Mouse (Mus musculus) liver, adult (tissue): ENCODE results near the gene Prpf19.

ENCODE experiments used
- GATA4 ChIP-seq: IDR thresholded peaks from 2 replicates; pipeline ENCODE4 v1.6.1; 2014; ENCODE audit warnings: mild to moderate bottlenecking, low read length; ENCODE audit not compliant: insufficient replicate concordance

Gene Prpf19

DNA sequence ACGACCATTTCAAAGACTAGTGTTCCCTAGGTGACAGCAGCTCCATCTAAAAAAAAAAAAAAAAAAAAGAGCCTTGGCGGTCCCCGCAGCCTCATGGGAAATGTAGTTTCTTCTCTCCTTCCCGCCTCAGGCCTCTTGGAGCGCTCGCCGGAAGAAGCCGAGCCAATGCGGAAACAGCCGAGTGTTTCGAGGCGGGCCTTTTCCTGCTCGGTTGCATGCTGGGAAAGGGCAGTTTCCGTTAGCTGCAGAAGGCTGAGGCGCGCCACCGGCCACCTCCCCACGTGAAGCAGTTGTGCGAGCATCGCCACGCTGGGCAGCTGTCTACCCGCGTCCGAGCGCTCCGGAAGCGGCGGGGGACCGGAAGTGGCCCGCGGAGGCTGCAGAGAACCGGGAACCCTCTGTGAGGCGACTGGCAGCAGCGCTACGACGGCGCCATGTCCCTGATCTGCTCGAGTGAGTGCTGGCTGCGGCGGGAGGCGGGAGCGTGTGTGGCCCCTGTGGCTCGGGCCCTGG is at the start of gene Prpf19:
Gene Prpf19 (plus strand): TSS at position 216 of the 513 bp plus-strand sequence.
- TF ChIP-seq GATA4: peak; percentile 37; the same call in 1 of the 2 replicates

DNA sequence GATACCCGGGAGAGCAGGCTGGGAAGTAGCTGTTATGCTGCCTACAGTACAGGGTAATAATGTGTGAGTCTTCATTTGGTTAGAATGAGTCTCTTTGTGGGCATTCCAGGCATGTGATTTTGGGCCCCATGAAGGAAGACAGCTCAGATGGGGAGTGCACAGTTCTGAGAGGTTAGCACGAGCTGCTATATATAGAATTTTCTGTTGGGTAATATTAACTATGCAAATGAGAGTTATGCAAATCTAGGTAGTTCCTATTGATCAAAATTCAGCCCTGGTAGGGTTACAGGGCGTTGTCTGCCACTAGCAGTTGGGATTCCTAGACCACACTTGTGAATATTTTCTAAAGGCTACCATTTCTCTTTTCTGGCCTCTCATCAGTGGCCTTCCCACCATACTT is 49.6 kb upstream of the Prpf19 start:
- no peak for TF ChIP-seq GATA4

- TF ChIP-seq GATA4: no peak
These were observed 48.9 kb upstream of the Prpf19 start for GRCm38 (mm10) chr19:10846150-10846549.

GRCm38 (mm10) chr19:10847311-10848087 is 47.5 kb upstream of the Prpf19 start:
- TF ChIP-seq GATA4: no peak

- no peak for TF ChIP-seq GATA4
These were observed 39.6 kb upstream of the Prpf19 start for GRCm38 (mm10) chr19:10855422-10855821.

DNA sequence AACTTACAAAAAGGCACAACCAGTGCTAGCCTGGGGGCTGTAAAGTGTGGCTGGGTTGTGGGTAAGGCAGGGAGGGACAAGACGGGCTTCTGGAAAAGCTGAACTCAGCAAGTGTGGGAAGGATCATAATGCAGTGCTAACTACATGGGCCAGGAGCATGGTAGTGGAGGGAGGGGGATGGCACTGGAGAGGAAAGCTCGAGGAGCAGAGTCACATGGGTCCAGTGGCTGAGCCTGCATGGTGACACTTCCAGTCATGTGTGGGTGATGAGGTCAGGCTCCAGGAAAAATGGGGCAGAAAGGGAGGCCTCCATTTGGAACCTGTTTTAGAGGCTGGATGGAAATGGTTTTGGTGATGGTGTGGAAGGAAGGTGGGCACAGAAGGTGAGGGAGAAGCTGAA is 38.5 kb upstream of the Prpf19 start:
- no peak for TF ChIP-seq GATA4

DNA sequence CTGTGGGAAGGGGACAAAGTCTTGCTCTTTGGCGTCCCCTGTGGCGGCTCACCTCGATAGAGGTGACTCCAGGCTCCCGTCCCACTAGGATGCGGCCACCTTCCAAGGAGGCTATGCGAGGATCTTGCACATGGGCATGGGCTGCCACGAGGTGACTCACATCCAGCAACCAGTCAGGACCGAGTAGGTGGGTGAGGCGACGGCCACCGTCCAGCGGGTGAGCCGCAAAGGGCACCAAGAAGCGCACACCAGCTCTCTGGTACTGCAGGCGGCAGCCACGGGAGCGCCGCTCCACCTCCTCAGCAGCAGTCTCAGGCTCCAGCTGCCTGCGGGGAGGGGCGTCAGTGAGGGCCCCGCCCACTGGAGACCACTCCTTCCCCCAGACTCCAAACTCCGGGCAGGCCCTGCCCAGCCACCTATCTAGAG is 34.9 kb upstream of the Prpf19 start:
- no peak for TF ChIP-seq GATA4

DNA sequence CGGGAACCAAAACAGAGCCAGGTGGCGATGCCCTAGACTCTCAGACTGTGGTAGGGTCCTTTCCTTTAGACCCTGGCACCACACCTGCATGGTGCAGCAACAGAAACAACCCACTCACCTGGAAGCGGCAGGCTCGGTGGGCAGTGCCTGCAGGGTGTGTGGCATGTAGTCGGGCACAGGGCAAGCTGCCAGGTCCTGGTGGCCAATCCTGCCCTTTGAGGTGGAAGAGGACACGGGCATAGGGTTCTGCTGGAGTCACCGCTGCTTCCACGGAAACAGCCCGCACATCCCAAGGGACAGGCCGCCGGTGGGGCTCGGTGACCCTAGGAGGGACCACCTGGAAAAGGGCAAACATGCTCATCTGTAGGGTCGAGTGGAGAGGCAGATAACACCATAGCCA is 28.7 kb upstream of the Prpf19 start:
- no peak for TF ChIP-seq GATA4

DNA sequence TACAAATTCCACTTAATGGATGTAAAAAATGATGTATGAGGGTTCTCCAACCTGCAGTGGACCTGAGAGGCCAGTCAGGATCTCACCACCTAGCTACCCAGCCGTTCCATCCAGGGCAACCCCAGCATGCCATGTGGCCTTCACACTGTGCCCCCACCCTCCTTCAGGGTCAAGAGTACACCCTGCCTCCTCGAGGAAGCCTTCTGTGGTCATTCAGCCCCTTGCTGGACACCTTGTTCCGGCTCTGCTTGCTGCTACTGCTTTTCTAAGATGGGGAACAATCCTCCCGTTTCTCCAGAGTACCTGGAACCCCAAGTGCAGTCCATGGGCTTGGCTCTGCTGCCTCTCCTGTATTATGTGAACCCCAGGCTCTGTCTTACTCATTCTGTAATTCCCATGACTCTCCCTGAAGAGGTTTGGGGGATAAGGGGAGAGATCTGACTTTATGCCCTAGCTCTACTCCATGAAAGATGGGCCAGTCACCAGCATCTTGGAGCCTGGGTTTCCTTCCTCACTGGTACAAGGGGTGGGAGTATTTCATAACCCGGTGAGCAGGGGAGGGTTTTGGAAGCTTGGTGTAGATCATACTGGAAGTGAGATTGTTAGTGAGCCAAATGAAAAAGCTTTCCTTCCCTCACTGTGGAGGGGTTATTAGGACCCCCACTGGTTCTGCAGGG is 26.9 kb upstream of the Prpf19 start:
- TF ChIP-seq GATA4: no peak

DNA sequence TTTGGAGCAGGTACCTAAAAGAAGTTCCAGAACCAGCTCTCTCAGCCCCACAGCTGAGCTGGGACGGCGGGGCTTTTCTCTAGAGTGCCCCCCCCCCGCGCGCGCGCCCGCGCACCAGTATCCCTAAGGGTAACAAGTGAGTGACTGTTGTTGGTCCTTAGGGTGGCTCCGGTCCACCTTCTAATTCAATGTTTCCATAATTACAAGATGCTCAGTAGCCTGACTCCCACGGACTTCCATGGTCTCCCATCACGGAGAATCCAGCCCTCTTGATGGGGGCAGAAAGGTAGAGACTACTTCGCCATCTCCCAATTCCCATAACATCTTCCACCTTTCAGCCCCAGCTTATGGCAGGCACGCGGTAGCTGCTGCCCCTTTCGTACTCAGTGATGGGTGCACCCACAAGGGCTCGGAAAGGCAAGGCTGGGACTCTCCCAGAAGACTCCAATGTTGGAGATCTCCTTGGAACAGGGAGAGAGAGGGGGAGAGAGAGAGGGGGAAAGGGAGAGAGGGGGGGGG is 26.3 kb upstream of the Prpf19 start:
- TF ChIP-seq GATA4: no peak

DNA sequence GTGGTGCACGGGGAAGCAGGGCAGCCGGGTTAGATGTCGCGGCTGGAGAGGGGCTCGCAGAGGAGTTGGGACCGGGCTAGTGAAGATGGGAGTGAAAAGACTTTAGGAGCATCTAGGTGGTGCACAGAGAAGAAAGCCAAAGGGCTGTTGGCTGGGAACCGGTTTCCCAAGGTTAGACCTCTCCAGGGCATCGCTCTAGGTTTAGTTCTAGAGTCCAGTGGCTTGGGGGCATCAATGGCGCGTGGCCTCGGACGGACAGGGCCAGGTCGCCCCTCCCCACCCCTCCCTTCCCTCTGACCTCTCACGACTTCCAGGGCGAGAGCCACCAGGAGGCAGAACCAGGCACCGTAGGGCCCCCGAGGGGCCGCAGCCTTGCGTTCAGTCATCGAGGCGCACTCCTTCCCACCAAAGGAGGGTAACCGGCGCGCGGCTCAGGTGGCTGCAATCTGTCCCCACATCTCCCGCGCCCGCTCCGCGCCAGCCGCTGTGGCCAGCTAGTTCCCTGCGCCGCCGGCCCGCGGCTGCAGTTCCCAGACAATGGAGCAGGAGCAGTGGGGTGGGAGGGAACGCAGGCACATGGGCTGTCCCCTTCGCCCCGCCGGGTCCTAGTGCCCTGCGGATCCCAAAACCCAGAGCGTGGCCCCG is 25.7 kb upstream of the Prpf19 start:
- TF ChIP-seq GATA4: no peak

DNA sequence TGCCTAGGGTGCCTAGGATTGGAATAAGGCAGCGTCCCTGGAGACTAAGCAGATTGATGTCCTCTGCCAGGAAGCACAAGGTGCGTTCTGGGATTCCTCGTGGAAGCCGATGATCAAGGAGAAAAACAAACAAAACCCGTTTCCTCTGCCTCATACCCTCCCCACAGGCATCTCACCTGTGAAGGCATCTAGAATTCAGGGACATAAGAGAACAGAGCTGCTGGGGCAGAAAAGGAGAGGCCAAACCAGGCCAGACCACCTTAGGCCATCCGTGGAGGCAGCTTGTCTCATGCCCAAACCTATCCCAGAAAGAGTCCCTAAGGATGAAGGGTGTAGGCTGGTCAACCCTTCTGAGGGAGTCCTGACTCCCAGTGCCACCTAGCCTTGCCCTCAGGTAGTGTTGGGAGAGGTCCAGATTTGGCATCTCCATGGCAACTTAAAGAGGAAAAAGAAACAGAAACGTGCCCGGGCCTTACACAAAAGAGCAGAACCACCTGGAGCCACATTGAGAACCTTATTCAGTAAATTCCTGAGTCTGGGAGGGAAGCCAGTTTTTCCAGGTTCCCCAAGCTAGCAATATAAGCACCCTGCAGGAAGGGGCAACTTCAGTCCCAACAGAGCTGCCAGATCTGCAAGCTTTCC is 25.0 kb upstream of the Prpf19 start, which contains the start of gene Tmem132a:
Gene Tmem132a (minus strand): TSS at position 55 of the 642 bp plus-strand sequence.
- no peak for TF ChIP-seq GATA4

GRCm38 (mm10) chr19:10870676-10871075 is 24.4 kb upstream of the Prpf19 start:
- no peak for TF ChIP-seq GATA4

GRCm38 (mm10) chr19:10871328-10871961 is 23.6 kb upstream of the Prpf19 start:
- no peak for TF ChIP-seq GATA4

DNA sequence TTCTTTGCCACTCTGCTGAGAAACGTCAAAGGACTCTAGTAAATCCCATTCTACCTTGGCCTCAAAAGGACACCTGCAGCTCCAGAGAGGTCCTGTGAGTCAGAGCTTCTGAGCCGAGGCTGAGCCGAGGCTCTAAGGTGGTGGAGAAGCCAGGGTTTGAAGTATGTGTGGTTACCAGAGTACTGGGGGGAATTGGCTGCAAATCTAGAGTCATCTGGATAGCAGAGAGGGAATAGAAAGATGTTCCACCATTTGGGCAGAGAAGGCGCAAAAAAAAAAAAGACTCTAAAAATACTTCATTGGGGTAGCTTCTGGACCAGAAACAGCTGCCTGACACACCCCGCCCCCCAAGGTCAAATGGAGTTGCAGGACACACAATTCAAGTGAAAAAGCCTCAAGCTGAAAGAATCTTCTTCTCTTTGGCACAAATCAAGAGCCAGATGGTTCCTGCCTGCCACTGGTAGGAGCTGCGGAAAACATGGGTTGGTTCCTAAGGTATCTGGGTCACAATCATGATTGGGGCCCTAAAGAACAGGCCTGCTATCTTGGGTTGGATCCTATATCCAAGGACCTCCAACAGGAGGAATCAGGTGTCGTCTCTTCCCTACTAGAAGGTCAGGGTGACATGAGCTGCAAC is 16.7 kb upstream of the Prpf19 start:
- no peak for TF ChIP-seq GATA4
